In the genomic region with DNA sequence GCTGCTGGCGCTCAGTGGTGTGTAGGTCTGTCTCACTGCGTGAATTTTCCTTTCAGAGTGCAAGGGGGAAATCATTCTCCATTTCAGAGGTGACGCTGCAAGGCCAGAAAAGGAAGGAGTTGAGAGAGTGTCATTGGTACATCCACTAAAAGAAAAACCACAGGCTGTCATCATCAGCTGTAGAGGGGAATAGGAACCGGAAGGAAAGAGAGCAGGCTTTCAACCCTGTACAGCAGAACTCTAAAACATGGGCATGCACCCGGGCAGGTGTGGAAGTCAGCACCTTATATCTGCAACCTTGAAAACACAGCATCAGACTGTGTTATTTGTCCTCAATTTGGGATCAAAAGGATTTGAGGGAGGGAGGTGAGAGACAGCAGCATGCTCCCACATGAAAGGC, we compare ENCODE assay signal across 16 mouse cellular contexts. TPM values are rescaled to one million over a fixed set of nuclear protein-coding genes. Genes with fewer than 3 reads are reported as not detected.
DNase-seq lines count a peak whose midpoint lies in the region; ATAC-seq and TF ChIP-seq lines count a peak whose summit lies in the region.
"Had no signal": no experiment of that assay in that cellular context is flagged by ENCODE, and none has a peak within 500 bp of the region (broad histone marks: within the 10 kb centered on the region; RNA-seq: fewer than 3 reads in every experiment).

No protein-coding gene starts in this region.

- H3K36me3 ChIP-seq in CH12.LX (replicated peaks in 1 of 2; ENCODE audit: control insufficient read depth in 1 of 2, insufficient read depth in 1 of 2, low read length in 1 of 2): no peaks in the 10 kb centered on the region
- no peaks in the 10 kb centered on the region for H3K36me3 ChIP-seq in splenic B cell, adult 2 months (ENCODE audit: control insufficient read depth, insufficient read depth, low read length, poor library complexity, severe bottlenecking)
- H3K36me3 ChIP-seq in liver, embryonic 11.5 days (ENCODE audit: control insufficient read depth, insufficient read depth, low read length): no peaks in the 10 kb centered on the region
- H3K36me3 ChIP-seq: embryonic facial prominence, embryonic 15.5 days; forebrain, embryonic 10.5 days; heart, embryonic 15.5 days; liver, embryonic 13.5 days had no signal

- TF ChIP-seq CTCF in CH12.LX (conservative IDR thresholded peaks at IDR 0.05 in 1 of 2, IDR thresholded peaks at IDR 0.05 in 1 of 2; ENCODE audit: low read depth in 2 of 2, low read length in 2 of 2): no peak

- in situ Hi-C loops in CH12.LX (cut with MboI; ENCODE audit: low pct_ligation_motif_present, low pct_unique_long_range_greater_than_20kb, low sequenced_read_pairs): no loop called here

- 0 out of 4 replicates have a peak, but pooled peaks cover 0 to 3% of the 10 kb centered on the region in 2 experiments for H3K4me1 ChIP-seq in CH12.LX (ENCODE audit: control insufficient read depth in 1 of 2, insufficient read depth in 2 of 2)
- no peaks in the 10 kb centered on the region for H3K4me1 ChIP-seq in liver, embryonic 11.5 days (replicated peaks; ENCODE audit: control insufficient read depth, insufficient read depth, low read length)
- H3K4me1 ChIP-seq: embryonic facial prominence, embryonic 15.5 days; forebrain, embryonic 10.5 days; liver, embryonic 13.5 days had no signal

- no peak overlapping the region for H3K4me2 ChIP-seq in CH12.LX (ENCODE audit: insufficient read depth, low read depth, poor library complexity, severe bottlenecking)
- H3K4me2 ChIP-seq in liver, embryonic 11.5 days: no peak overlapping the region
- H3K4me2 ChIP-seq: embryonic facial prominence, embryonic 15.5 days; heart, embryonic 15.5 days; liver, embryonic 13.5 days had no signal

- peak; percentile 40 for DNase-seq in CD4-positive, CD25-positive, alpha-beta regulatory T cell, adult 2 months (ENCODE audit: low read depth, low spot score)
- DNase-seq in CH12.LX (ENCODE audit: extremely low read depth): no peak
- DNase-seq in induced T-regulatory cell, adult 2 months (ENCODE audit: low read depth): peak; percentile 32
- DNase-seq in splenic B cell, adult 2 months (ENCODE audit: low read depth, low spot score): peak; percentile 30
- no peak for DNase-seq in left cerebral cortex, postnatal 4 days
- DNase-seq in layer of hippocampus, postnatal 14 days (ENCODE audit: low spot score in 2 of 2): no peak
- DNase-seq in liver, embryonic 11.5 days (ENCODE audit: low spot score): no peak
- no peak for DNase-seq in urinary bladder, postnatal 14 days (ENCODE audit: low spot score)
- DNase-seq: adrenal gland, postnatal 36 days; cerebellum, adult 9-10 months; liver, embryonic 13.5 days had no signal

- dilution Hi-C loops in CH12.LX (cut with MboI; ENCODE audit: extremely low pct_ligation_motif_present, extremely low pct_unique_long_range_greater_than_20kb, low sequenced_read_pairs): no loop called here

- H3K9me3 ChIP-seq in CH12.LX (replicated peaks; ENCODE audit: low read length): no peaks in the 10 kb centered on the region
- H3K9me3 ChIP-seq in liver, embryonic 11.5 days (ENCODE audit: control insufficient read depth, low read length): no peaks in the 10 kb centered on the region
- H3K9me3 ChIP-seq: embryonic facial prominence, embryonic 15.5 days; forebrain, embryonic 10.5 days; heart, embryonic 15.5 days; liver, embryonic 13.5 days had no signal

- H3K27me3 ChIP-seq in CH12.LX (replicated peaks): no peaks in the 10 kb centered on the region
- H3K27me3 ChIP-seq in splenic B cell, adult 2 months (ENCODE audit: control insufficient read depth, insufficient read depth, low read length, poor library complexity, severe bottlenecking): no peaks in the 10 kb centered on the region
- no peaks in the 10 kb centered on the region for H3K27me3 ChIP-seq in liver, embryonic 11.5 days (replicated peaks; ENCODE audit: control insufficient read depth, insufficient read depth, low read length)
- H3K27me3 ChIP-seq: embryonic facial prominence, embryonic 15.5 days; heart, embryonic 15.5 days; liver, embryonic 13.5 days had no signal

- no peak for ATAC-seq in liver, embryonic 11.5 days (replicated peaks; ENCODE audit: low FRiP score)

- 35% methylated on average over 5 of the region's 5 CpGs for WGBS in liver, embryonic 11.5 days

- H3K4me3 ChIP-seq in CH12.LX (replicated peaks in 1 of 3; ENCODE audit: low read depth in 2 of 3, low read length in 2 of 3, poor library complexity in 1 of 3): no peak overlapping the region
- H3K4me3 ChIP-seq in liver, embryonic 11.5 days (ENCODE audit: low read depth, low read length): no peak overlapping the region
- H3K4me3 ChIP-seq: embryonic facial prominence, embryonic 15.5 days; forebrain, embryonic 10.5 days; heart, embryonic 15.5 days; left cerebral cortex, adult 2 months; liver, embryonic 13.5 days had no signal

- intact Hi-C loops in left cerebral cortex, postnatal 4 days (cut with DNase I): no loop called here

- H3K27ac ChIP-seq in CH12.LX (ENCODE audit: insufficient read depth, low read depth): no peak overlapping the region
- H3K27ac ChIP-seq in liver, embryonic 11.5 days (ENCODE audit: low read depth, low read length): no peak overlapping the region
- H3K27ac ChIP-seq: embryonic facial prominence, embryonic 15.5 days; forebrain, embryonic 10.5 days; heart, embryonic 15.5 days; kidney, postnatal 0 days; left cerebral cortex, adult 2 months; liver, embryonic 13.5 days had no signal

- no peak for TF ChIP-seq EP300 in CH12.LX (IDR thresholded peaks at IDR 0.05; ENCODE audit: low read length)

- no peak for TF ChIP-seq POLR2A in CH12.LX (IDR thresholded peaks at IDR 0.05; ENCODE audit: low read depth, low read length)

- TF ChIP-seq RAD21 in CH12.LX (IDR thresholded peaks at IDR 0.05; ENCODE audit: low read depth, low read length): no peak

- no peaks in the 10 kb centered on the region for H3K79me2 ChIP-seq in CH12.LX (replicated peaks; ENCODE audit: control insufficient read depth, extremely low read depth, insufficient read depth, poor library complexity, severe bottlenecking)

- no peak overlapping the region for H3K9ac ChIP-seq in CH12.LX (ENCODE audit: insufficient read depth, low read depth)
- no peak overlapping the region for H3K9ac ChIP-seq in liver, embryonic 11.5 days (ENCODE audit: low read depth, low read length)
- H3K9ac ChIP-seq: embryonic facial prominence, embryonic 15.5 days; heart, embryonic 15.5 days; liver, embryonic 13.5 days had no signal

TF ChIP-seq in CH12.LX, 34 proteins besides CTCF, POLR2A, EP300 and RAD21:
- TF ChIP-seq MXI1 (IDR thresholded peaks at IDR 0.05; ENCODE audit: low read depth, low read length) (no peak), SMC3 (IDR thresholded peaks at IDR 0.05; ENCODE audit: low read depth, low read length) (no peak), UBTF (IDR thresholded peaks at IDR 0.05; ENCODE audit: low read depth, low read length) (no peak), ETS1 (conservative IDR thresholded peaks at IDR 0.05; ENCODE audit: low read depth, low read length) (0 out of 2 replicates have a peak, but pooled peaks have one; percentile 11), ZKSCAN1 (IDR thresholded peaks at IDR 0.05; ENCODE audit: borderline replicate concordance, low read depth, low read length) (no peak), TBP (conservative IDR thresholded peaks at IDR 0.05; ENCODE audit: low read depth, low read length) (no peak)

RNA-seq across cellular contexts. Expression of gene Sorl1, which starts 34.6 kb away (rescaled TPM):
- 2.5 and 3.0 TPM in 2 replicates for total RNA-seq in CH12.LX (2012; rRNA removed)
- total RNA-seq in CH12.LX (2014; rRNA removed): 6.3 TPM in 2 replicates
- polyA plus RNA-seq in CH12.LX (2012; ENCODE audit: insufficient read length, low read depth): 10.5 and 12.3 TPM in 2 replicates
- 10 to 100 TPM; 44.8 to 45.3 TPM for total RNA-seq in left cerebral cortex, postnatal 4 days (2021)
- 100 to 1,000 TPM; 135 to 139 TPM for total RNA-seq in layer of hippocampus, postnatal 14 days (2021)
- 1.8 and 2.1 TPM in 2 replicates for polyA plus RNA-seq in liver, embryonic 11.5 days (2014; fragmentation: Nextera tagmentation; extraction: Ambion mirVana)

Comparison
In these comparisons a context has a peak if more than half of its experiments do, and no peak if none do; other contexts are left out.
1. DNase-seq: peak in CD4-positive, CD25-positive, alpha-beta regulatory T cell, adult 2 months (single experiment), induced T-regulatory cell, adult 2 months (single experiment) and splenic B cell, adult 2 months (single experiment); none in CH12.LX (single experiment), left cerebral cortex, postnatal 4 days (single experiment), layer of hippocampus, postnatal 14 days (0 of 2), liver, embryonic 11.5 days (single experiment) and urinary bladder, postnatal 14 days (single experiment).
2. RNA of gene Sorl1, which starts 34.6 kb away (total RNA-seq): 135 to 139 TPM in layer of hippocampus, postnatal 14 days and 44.8 to 45.3 TPM in left cerebral cortex, postnatal 4 days; 2.5 to 6.3 TPM in CH12.LX; every median in the first group is over 4 times any median in the second.